Mouse (Mus musculus): ENCODE measurements at regions not wholly inside any gene's neighbourhood (a gene's known extent, or its start where the extent isn't known, plus 50 kb on each side); places are given as distances from the start of the nearest gene placed in this dataset.
A peak's percentile ranks its signal among the peaks of the same experiment; 100 is the strongest.

- Histone ChIP-seq H3K4me1 (ENCODE audit: control insufficient read depth, insufficient read depth, low read length) (peaks cover 19% of the 10 kb centered on the region), H3K4me3 (replicated peaks; ENCODE audit: extremely low read depth, low read depth, low read length) (no peak overlapping the region)
- WGBS = 81% methylated on average over 10 of the region's 10 CpGs
- DNase-seq = no peak
- no peak for TF ChIP-seq CTCF (IDR thresholded peaks at IDR 0.05; ENCODE audit: insufficient read depth, low read length)
Measured at GRCm38 (mm10) chr2:30661147-30661546, 66.3 kb downstream of the Cstad start.

DNA sequence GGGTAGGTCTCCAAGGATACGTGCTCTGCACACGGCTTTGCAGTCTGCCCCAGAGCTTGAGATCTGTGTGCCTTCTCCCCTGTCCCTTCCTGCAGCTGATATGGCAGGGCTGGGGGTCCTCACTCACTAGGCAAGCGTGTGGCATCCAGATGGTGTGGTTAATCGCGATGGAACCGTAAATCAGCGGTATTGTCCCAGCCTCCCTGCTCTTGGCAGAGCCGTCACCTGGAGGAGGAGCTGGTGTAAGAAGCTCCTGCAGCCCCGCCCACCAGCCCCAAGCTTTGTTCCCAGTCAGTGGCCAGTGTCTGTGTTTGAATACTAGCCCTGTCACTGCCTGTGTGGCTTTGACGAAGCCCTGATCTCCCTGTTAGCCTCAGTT is 65.8 kb downstream of the Cstad start:
- no peak for DNase-seq
- 52% methylated on average over 10 of the region's 10 CpGs for WGBS
- no peak for TF ChIP-seq POLR2A (IDR thresholded peaks at IDR 0.05; ENCODE audit: borderline replicate concordance, extremely low read depth, low read depth, low read length)
- TF ChIP-seq CTCF (IDR thresholded peaks at IDR 0.05; ENCODE audit: insufficient read depth, low read length) = no peak
- Histone ChIP-seq H3K4me3 (replicated peaks; ENCODE audit: extremely low read depth, low read depth, low read length) (no peak overlapping the region), H3K4me1 (ENCODE audit: control insufficient read depth, insufficient read depth, low read length) (peaks cover 19% of the 10 kb centered on the region)

- no peak for DNase-seq
- Histone ChIP-seq H3K4me3 (replicated peaks; ENCODE audit: extremely low read depth, low read depth, low read length) (no peak overlapping the region), H3K4me1 (ENCODE audit: control insufficient read depth, insufficient read depth, low read length) (peaks cover 19% of the 10 kb centered on the region)
- TF ChIP-seq POLR2A (IDR thresholded peaks at IDR 0.05; ENCODE audit: borderline replicate concordance, extremely low read depth, low read depth, low read length) (no peak), CTCF (IDR thresholded peaks at IDR 0.05; ENCODE audit: insufficient read depth, low read length) (no peak)
- 58% methylated on average over 11 of the region's 11 CpGs for WGBS
Measured at GRCm38 (mm10) chr2:30659836-30660612, 65.2 kb downstream of the Cstad start.

DNA sequence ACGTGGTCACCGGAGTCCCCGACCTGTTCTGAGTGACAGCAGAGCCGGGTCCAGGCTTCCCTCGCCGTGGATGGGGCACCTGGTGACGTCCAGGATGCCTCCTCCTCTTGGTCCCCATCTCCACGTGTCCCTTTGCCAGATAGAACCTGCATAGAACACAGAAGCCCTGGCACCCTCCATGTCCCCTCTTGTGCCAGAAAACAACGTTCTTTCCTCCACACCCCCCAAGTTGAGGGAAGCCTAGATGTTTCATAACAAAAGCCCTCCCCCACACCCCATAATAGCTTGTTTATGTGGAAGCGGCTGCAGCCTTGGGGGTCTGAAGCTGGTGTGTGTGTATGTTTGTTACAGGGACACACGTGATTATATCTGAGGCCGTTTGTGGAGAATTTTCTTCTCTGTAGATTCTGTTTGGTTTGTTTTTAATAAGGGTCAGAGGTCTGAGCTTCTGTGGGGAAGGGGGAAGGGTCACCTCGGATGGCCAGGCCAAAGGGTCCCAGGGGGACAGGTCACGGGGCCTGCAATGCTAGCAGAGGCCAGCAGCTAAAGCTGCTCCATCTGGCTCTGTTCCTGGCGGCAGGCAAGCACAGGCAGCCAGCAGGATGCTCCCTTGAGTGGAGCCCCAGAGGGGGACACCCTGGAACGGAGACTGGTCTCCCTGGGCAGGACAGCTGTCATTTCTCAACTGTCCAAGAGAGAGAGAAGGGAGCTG is 64.2 kb downstream of the Cstad start:
- H3K4me1 ChIP-seq (ENCODE audit: control insufficient read depth, insufficient read depth, low read length) = peaks cover 19% of the 10 kb centered on the region
- TF ChIP-seq POLR2A (IDR thresholded peaks at IDR 0.05; ENCODE audit: borderline replicate concordance, extremely low read depth, low read depth, low read length) = no peak
- TF ChIP-seq CTCF (IDR thresholded peaks at IDR 0.05; ENCODE audit: insufficient read depth, low read length) = no peak
- WGBS = 5% methylated on average over 16 of the region's 16 CpGs
- peak; percentile 51 for DNase-seq
- peak overlapping the region; percentile 85 for H3K4me3 ChIP-seq (replicated peaks; ENCODE audit: extremely low read depth, low read depth, low read length)
